Mouse (Mus musculus) stomach, postnatal 0 days (tissue): ENCODE results near the gene Thbs1.

Experiments
- CTCF ChIP-seq: IDR thresholded peaks from 2 replicates; pipeline ENCODE4 v1.5.1; 2016; ENCODE audit warnings: antibody characterized with exemption, low read depth, mild to moderate bottlenecking, moderate library complexity
- EP300 ChIP-seq: optimal IDR thresholded peaks from 2 replicates; pipeline ENCODE3; 2016; ENCODE audit warnings: antibody characterized with exemption

- TF ChIP-seq CTCF (no peak), EP300 (no peak)
These were observed 48.9 kb downstream of the Thbs1 start for GRCm38 (mm10) chr2:118160547-118160946.
